Mouse (Mus musculus): ENCODE measurements around the gene Cnot10. TPM values are rescaled to one million over a fixed set of nuclear protein-coding genes. Genes with fewer than 3 reads are reported as not detected.
A peak's percentile ranks its signal among the peaks of the same experiment; 100 is the strongest.

Cnot10 gene
- polyA plus RNA-seq, 1 experiment from 2014 or later = 75.9 TPM

GRCm38 (mm10) chr9:114550033-114550432, 90.0 kb downstream of the Cnot10 start:
- H3K36me3 ChIP-seq = no peaks in the 10 kb centered on the region
- 38% methylated on average over 6 of the region's 6 CpGs for WGBS
- no peaks in the 10 kb centered on the region for H3K9me3 ChIP-seq
- H3K4me3 ChIP-seq = no peak overlapping the region
- ATAC-seq (ENCODE audit: low FRiP score, low read depth) = no peak
- H3K4me1 ChIP-seq = peaks cover 45% of the 10 kb centered on the region
- no peak overlapping the region for H3K27ac ChIP-seq
- H3K4me2 ChIP-seq (replicated peaks) = no peak overlapping the region
- no peak overlapping the region for H3K9ac ChIP-seq
- H3K27me3 ChIP-seq = no peaks in the 10 kb centered on the region

GRCm38 (mm10) chr9:114549117-114549516, 90.9 kb downstream of the Cnot10 start:
- no peaks in the 10 kb centered on the region for H3K36me3 ChIP-seq
- H3K4me2 ChIP-seq (replicated peaks) = no peak overlapping the region
- WGBS = 28% methylated on average over 5 of the region's 5 CpGs
- H3K27ac ChIP-seq = no peak overlapping the region
- H3K27me3 ChIP-seq = no peaks in the 10 kb centered on the region
- no peak for ATAC-seq (ENCODE audit: low FRiP score, low read depth)
- H3K4me3 ChIP-seq = no peak overlapping the region
- no peaks in the 10 kb centered on the region for H3K9me3 ChIP-seq
- no peak overlapping the region for H3K9ac ChIP-seq
- H3K4me1 ChIP-seq = peaks cover 45% of the 10 kb centered on the region

GRCm38 (mm10) chr9:114548496-114548895, 91.5 kb downstream of the Cnot10 start:
- no peak overlapping the region for H3K9ac ChIP-seq
- 32% methylated on average over 4 of the region's 4 CpGs for WGBS
- peaks cover 49% of the 10 kb centered on the region for H3K4me1 ChIP-seq

GRCm38 (mm10) chr9:114547643-114548077, 92.3 kb downstream of the Cnot10 start:
- no peak for ATAC-seq (ENCODE audit: low FRiP score, low read depth)
- Histone ChIP-seq H3K27me3 (no peaks in the 10 kb centered on the region), H3K27ac (no peak overlapping the region), H3K9ac (no peak overlapping the region), H3K36me3 (no peaks in the 10 kb centered on the region), H3K4me3 (no peak overlapping the region), H3K4me1 (peaks cover 50% of the 10 kb centered on the region), H3K9me3 (no peaks in the 10 kb centered on the region), H3K4me2 (replicated peaks) (no peak overlapping the region)
- 38% methylated on average over 6 of the region's 6 CpGs for WGBS

More at GRCm38 (mm10) chr9:114548496-114548895, 91.5 kb downstream of the Cnot10 start:
- Histone ChIP-seq H3K4me3 (no peak overlapping the region), H3K27me3 (no peaks in the 10 kb centered on the region), H3K4me2 (replicated peaks) (no peak overlapping the region), H3K27ac (no peak overlapping the region), H3K9me3 (no peaks in the 10 kb centered on the region), H3K36me3 (no peaks in the 10 kb centered on the region)
- ATAC-seq (ENCODE audit: low FRiP score, low read depth) = no peak

DNA sequence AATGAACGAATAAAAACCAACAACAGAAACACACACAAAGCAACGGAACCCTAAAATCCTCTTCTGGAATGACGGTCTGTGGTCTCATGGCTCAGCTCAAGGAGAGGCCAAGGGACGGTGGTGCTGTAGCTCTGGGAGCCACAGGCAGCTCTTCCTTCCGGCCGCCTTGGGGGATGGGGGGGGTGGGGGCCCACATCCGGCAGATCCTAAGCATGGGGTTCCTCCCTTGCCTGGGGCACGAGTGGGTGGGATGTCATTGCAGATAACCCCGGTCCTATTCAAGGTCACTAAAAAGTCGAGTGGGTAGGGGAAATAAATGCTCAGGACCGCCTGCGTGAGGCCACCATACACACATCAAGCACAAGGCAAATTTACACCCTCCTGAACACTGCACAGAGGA, 93.2 kb downstream of the Cnot10 start:
- Histone ChIP-seq H3K36me3 (no peaks in the 10 kb centered on the region), H3K9ac (no peak overlapping the region), H3K4me3 (no peak overlapping the region), H3K4me2 (replicated peaks) (no peak overlapping the region), H3K4me1 (peaks cover 50% of the 10 kb centered on the region), H3K9me3 (no peaks in the 10 kb centered on the region), H3K27me3 (no peaks in the 10 kb centered on the region), H3K27ac (no peak overlapping the region)
- ATAC-seq (ENCODE audit: low FRiP score, low read depth) = no peak
- 59% methylated on average over 12 of the region's 12 CpGs for WGBS

DNA sequence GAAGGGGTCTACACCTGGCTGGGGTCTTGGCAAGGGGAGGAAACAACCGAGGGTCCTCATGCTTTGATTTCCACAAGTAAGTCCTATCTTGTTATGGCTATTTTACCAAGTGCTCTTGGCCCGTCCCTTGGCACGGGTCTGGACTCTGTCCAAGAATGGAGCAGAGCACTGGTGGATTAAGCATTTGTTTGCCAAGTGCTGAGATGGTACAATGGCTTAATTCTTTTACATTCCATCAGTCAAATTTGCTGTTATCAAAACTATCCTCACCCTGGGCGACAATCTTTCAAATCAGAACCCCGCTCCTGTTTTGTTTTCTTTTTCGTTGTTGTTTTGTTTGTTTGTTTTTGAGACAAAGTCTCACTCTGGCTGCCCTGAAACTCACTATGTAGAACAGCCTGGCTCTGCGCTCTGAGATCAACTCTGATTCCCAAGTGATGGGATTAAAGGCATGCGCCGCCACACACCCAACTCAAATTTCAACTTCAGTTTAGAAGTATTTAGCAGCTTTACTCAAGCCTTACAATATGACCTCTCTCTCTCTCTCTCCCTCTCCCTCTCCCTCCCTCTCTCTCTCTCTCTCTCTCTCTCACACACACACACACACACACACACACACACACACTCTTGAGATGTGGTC, 95.1 kb downstream of the Cnot10 start:
- ATAC-seq (ENCODE audit: low FRiP score, low read depth) = 0 out of 2 replicates have a peak, but pooled peaks have one; percentile 17
- WGBS = 20% methylated on average over 9 of the region's 9 CpGs
- H3K36me3 ChIP-seq = no peaks in the 10 kb centered on the region
- no peak overlapping the region for H3K27ac ChIP-seq
- peaks cover 54% of the 10 kb centered on the region for H3K4me1 ChIP-seq
- peak overlapping the region; percentile 44 for H3K4me2 ChIP-seq (replicated peaks)
- no peaks in the 10 kb centered on the region for H3K27me3 ChIP-seq
- H3K9ac ChIP-seq = no peak overlapping the region
- H3K9me3 ChIP-seq = no peaks in the 10 kb centered on the region
- no peak overlapping the region for H3K4me3 ChIP-seq

DNA sequence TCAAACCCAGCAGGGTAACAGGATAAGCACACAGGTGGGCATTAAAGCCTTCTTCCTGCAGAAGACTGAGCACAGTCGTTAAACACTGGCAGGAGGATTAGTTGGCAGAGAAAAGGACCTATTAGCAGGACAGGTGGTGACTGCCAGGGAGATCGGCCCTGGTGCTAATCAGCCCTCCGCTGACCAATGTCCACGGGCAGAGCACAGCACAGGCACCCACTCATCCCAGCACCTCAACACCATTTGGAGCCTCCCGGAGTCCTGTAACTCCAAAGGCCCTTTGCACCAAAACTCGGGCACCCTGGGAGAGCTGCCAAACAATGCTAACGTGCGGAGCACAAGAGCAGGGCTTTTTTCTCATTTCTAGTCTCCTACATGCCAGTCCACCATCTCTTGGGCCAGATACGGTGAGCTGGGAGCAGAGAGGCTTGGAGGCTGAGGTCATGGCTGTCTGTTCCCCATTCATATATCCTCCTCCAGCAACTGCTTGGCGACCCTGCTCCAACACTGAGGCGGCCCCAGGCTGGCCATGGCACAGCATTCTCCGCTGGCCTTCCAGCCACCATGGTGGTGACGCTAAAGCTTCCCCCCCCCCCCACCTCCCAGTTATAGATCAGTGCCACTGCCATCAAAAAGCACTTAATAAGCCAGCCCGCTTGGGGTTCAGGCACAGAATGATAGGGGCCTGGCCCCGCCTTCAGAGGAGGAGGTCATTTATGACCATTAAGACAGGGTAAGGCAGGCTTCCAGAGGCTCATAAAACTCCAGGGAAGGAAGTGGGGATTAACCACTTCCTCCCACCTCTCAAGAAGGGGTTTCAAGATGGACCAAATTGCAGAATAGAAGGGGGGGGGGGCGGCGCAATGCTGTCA, 95.9 kb downstream of the Cnot10 start:
- Histone ChIP-seq H3K27me3 (no peaks in the 10 kb centered on the region), H3K4me2 (replicated peaks) (peak overlapping the region; percentile 44), H3K4me1 (peaks cover 55% of the 10 kb centered on the region), H3K27ac (no peak overlapping the region), H3K9me3 (no peaks in the 10 kb centered on the region), H3K36me3 (no peaks in the 10 kb centered on the region), H3K9ac (no peak overlapping the region), H3K4me3 (no peak overlapping the region)
- 0 out of 2 replicates have a peak, but pooled peaks have one; percentile 22 for ATAC-seq (ENCODE audit: low FRiP score, low read depth)
- 24% methylated on average over 15 of the region's 17 CpGs for WGBS

GRCm38 (mm10) chr9:114541279-114541741, 98.7 kb downstream of the Cnot10 start:
- Histone ChIP-seq H3K4me3 (no peak overlapping the region), H3K36me3 (no peaks in the 10 kb centered on the region), H3K9me3 (no peaks in the 10 kb centered on the region), H3K9ac (no peak overlapping the region), H3K4me2 (replicated peaks) (no peak overlapping the region), H3K4me1 (peaks cover 56% of the 10 kb centered on the region), H3K27ac (no peak overlapping the region), H3K27me3 (no peaks in the 10 kb centered on the region)
- no peak for ATAC-seq (ENCODE audit: low FRiP score, low read depth)
- 38% methylated on average over 1 of the region's 1 CpGs for WGBS

DNA sequence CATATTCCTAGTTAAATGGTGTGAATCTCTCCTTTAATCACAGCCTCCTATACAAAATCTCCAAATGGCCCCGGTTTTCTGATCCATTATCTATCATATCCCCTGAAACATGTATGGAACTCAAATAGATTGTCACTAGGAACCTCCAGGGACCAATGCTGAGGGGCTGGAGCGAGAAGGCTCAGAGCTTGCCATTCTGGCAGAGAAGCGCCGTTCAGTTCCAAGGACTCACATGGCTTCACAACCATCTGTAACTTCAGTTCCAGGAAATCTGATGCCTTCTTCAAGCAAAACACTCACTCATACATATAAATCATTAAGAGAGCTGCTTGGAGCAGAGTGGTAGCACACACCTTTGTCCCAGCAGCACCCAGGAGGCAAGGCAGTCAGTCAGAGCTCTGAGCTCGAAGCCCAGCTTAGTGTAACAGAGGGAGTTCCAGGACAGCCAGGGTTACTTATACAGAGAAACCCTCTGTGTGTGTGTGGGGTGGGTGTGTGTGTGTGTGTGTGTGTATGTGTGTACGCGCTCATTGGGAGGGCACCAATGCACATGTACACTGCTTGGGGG, 100.9 kb downstream of the Cnot10 start:
- Histone ChIP-seq H3K4me2 (replicated peaks) (no peak overlapping the region), H3K4me3 (no peak overlapping the region), H3K9ac (no peak overlapping the region), H3K9me3 (no peaks in the 10 kb centered on the region), H3K27me3 (no peaks in the 10 kb centered on the region), H3K27ac (no peak overlapping the region), H3K36me3 (no peaks in the 10 kb centered on the region), H3K4me1 (peaks cover 37% of the 10 kb centered on the region)
- WGBS = 57% methylated on average over 7 of the region's 7 CpGs
- no peak for ATAC-seq (ENCODE audit: low FRiP score, low read depth)

- Histone ChIP-seq H3K27me3 (no peaks in the 10 kb centered on the region), H3K9ac (no peak overlapping the region), H3K36me3 (no peaks in the 10 kb centered on the region), H3K4me1 (peaks cover 34% of the 10 kb centered on the region), H3K9me3 (no peaks in the 10 kb centered on the region), H3K4me3 (no peak overlapping the region), H3K27ac (no peak overlapping the region), H3K4me2 (replicated peaks) (no peak overlapping the region)
- WGBS = 33% methylated on average over 2 of the region's 2 CpGs
- no peak for ATAC-seq (ENCODE audit: low FRiP score, low read depth)
Measured at GRCm38 (mm10) chr9:114536628-114537027, 103.4 kb downstream of the Cnot10 start.

All from limb, embryonic 13.5 days (tissue).